Mouse (Mus musculus) intestine, embryonic 14.5 days (tissue): ENCODE data around the gene St8sia1. TPM values are rescaled to one million over a fixed set of nuclear protein-coding genes. Genes with fewer than 3 reads are reported as not detected.
"Not testable (repeated sequence)": the region's sequence is repeated elsewhere in the genome, so short reads cannot be mapped to it uniquely, and the experiment has no call there.

ENCODE experiments used
- ATAC-seq: fragments of 200-750 bp; cut with Nextera tagmentation; replicated peaks from 2 replicates; pipeline ENCODE4 v1.8.0; 2017; ENCODE audit warnings: low read depth, moderate number of reproducible peaks, moderate TSS enrichment, moderate library complexity; ENCODE audit not compliant: low FRiP score, low TSS enrichment
- DNase-seq: peaks from one replicate; pipeline ENCODE4 v3.0.0-alpha.2; 2018; ENCODE audit warnings: low spot score
- H3K27ac ChIP-seq: fragments of 300-500 bp; sonication (generic); 2 replicates; pipeline ENCODE4 v1.5.1; 2014; ENCODE audit warnings: low read depth, mild to moderate bottlenecking, control low read depth
- H3K27me3 ChIP-seq: fragments of 300-500 bp; sonication (generic); replicated peaks from 2 replicates; pipeline ENCODE4 v1.6.1; 2014; ENCODE audit warnings: low read length, control low read depth; ENCODE audit not compliant: control insufficient read depth, insufficient read depth
- H3K36me3 ChIP-seq: fragments of 300-500 bp; sonication (generic); 2 replicates; pipeline ENCODE4 v1.6.1; 2014; ENCODE audit warnings: low read length, control low read depth; ENCODE audit not compliant: control insufficient read depth, insufficient read depth
- H3K4me1 ChIP-seq: fragments of 300-500 bp; sonication (generic); replicated peaks from 2 replicates; pipeline ENCODE4 v1.6.1; 2014; ENCODE audit warnings: low read length, control low read depth, mixed read lengths; ENCODE audit not compliant: control insufficient read depth, insufficient read depth
- H3K4me2 ChIP-seq: fragments of 300-500 bp; sonication (generic); 2 replicates; pipeline ENCODE4 v1.6.1; 2014; ENCODE audit warnings: low read length
- H3K4me3 ChIP-seq: fragments of 300-500 bp; sonication (generic); 2 replicates; pipeline ENCODE4 v1.5.1; 2014; ENCODE audit warnings: low read depth, low read length, control low read depth, mixed read lengths
- H3K9ac ChIP-seq: fragments of 300-500 bp; sonication (generic); 2 replicates; pipeline ENCODE4 v1.6.1; 2014; ENCODE audit warnings: mild to moderate bottlenecking, low read length
- H3K9me3 ChIP-seq: fragments of 300-500 bp; sonication (generic); 2 replicates; pipeline ENCODE4 v1.6.1; 2016; ENCODE audit warnings: low read length, control low read depth; ENCODE audit not compliant: control insufficient read depth
- WGBS: fragments of 180-500 bp; shearing (Covaris S2); extraction: QIAGEN DNeasy Blood & Tissue Kit; methylation state at CpG from one replicate; pipeline ENCODE4 v1.1.7; 2014; 5-methylcytosine and 5-hydroxymethylcytosine counted together
- polyA plus RNA-seq: library from polyadenylated mRNA; unstranded; fragments of >200 nt; fragmentation: Nextera tagmentation; extraction: Ambion mirVana; gene quantifications from 2 replicates; pipeline ENCODE4 v1.2.1, GENCODE M21; 2014

St8sia1 gene
- 1.8 and 2.3 TPM in 2 replicates for polyA plus RNA-seq

DNA sequence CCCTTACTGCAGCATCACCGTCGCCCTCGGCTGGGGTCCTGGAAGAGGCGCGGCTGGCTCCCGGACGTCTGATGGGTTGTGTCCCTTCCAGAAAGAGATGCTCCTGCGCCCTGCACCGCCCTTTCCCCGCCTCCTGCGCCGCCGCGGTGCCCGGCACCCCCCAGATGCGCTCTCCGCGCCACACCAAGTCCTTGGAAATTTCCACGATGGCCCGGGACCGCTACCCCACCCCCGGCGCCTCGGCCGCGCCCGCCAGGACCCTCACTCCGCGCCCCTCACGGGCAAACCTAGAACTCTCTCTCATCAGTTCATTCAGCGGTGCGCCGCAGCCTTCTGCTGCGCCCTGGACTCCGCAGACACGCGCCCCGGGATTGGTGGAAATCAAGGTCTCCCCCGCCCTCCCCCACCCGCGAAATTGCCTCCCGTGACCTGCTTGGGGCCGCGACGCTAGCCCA lies at the start of gene St8sia1:
Gene St8sia1 (minus strand): TSS at position 377 of the 455 bp plus-strand sequence.
- peak within 1 kb of the TSS; percentile 51 for H3K4me3 ChIP-seq
- H3K27ac ChIP-seq = peak within 1 kb of the TSS; percentile 66
- peak within 1 kb of the TSS; percentile 56 for H3K9ac ChIP-seq
- peak; percentile 75 for ATAC-seq
- H3K4me1 ChIP-seq = peaks cover 16% of the 10 kb centered on the region
- no peaks in the 10 kb centered on the region for H3K36me3 ChIP-seq
- peak; percentile 80 for DNase-seq
- 0% methylated on average over 45 of the region's 45 CpGs for WGBS
- peak within 1 kb of the TSS; percentile 69 for H3K4me2 ChIP-seq
- peaks cover 3% of the 10 kb centered on the region; the same call in 1 of the 2 replicates for H3K27me3 ChIP-seq
- no peaks in the 10 kb centered on the region for H3K9me3 ChIP-seq

- WGBS = 92% methylated on average over 15 of the region's 15 CpGs
- Histone ChIP-seq H3K36me3 (peaks cover 33% of the 10 kb centered on the region), H3K4me1 (no peaks in the 10 kb centered on the region), H3K9ac (no peak overlapping the region), H3K27me3 (no peaks in the 10 kb centered on the region), H3K4me3 (no peak overlapping the region), H3K27ac (no peak overlapping the region), H3K9me3 (peaks cover 3% of the 10 kb centered on the region; the same call in 1 of the 2 replicates), H3K4me2 (no peak overlapping the region)
- DNase-seq (no peak), ATAC-seq (no peak)
Observed at GRCm38 (mm10) chr6:143012513-143013215, 48.4 kb upstream of the St8sia1 start.

DNA sequence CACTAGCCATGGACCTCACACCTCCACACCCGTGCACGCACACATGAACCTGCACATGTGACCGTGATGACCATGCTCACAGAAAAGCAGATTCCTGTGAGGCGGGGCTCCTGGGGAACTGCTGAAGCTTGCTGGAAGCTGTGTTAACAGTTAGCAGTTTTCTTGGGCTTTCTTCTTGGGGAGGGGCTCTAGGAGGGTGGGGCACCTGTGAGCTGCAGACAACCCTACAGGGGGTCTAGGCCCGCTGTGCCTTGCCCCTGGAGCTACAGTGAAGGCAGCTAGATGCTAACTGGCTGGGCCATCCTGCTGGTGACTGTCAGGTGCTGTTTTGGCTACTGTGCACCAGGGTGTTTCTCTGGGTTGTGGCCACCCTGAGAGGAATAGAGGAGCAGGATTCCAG lies 44.6 kb upstream of the St8sia1 start:
- H3K4me2 ChIP-seq = no peak overlapping the region
- no peak overlapping the region for H3K9ac ChIP-seq
- 84% methylated on average over 5 of the region's 5 CpGs for WGBS

DNA sequence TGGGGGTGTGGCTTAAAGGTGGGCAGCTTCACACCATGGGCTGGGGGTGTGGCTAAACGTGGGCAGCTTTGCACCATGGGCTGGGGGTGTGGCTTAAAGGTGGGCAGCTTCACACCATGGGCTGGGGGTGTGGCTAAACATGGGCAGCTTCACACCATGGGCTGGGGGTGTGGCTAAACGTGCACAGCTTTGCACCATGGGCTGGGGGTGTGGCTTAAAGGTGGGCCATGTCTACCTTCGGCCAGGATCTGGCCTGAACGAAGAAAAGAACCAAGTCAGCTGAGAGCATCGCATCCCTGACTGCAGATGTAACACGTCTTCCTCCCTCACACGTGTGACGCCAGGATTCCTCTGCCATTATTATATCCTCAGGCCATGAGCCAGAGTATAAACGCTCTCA lies 41.0 kb upstream of the St8sia1 start:
- not testable (repeated sequence) for DNase-seq, H3K36me3 ChIP-seq, ATAC-seq, H3K27ac ChIP-seq, H3K27me3 ChIP-seq, H3K9ac ChIP-seq, H3K4me3 ChIP-seq, H3K4me1 ChIP-seq, H3K9me3 ChIP-seq, H3K4me2 ChIP-seq
- 89% methylated on average over 9 of the region's 9 CpGs for WGBS

More for the DNA sequence above, 44.6 kb upstream of the St8sia1 start:
- ATAC-seq (no peak), DNase-seq (no peak)
- H3K27ac ChIP-seq = no peak overlapping the region
- H3K4me3 ChIP-seq = no peak overlapping the region
- H3K36me3 ChIP-seq = peaks cover 22% of the 10 kb centered on the region
- H3K4me1 ChIP-seq = no peaks in the 10 kb centered on the region
- H3K9me3 ChIP-seq = peaks cover 3% of the 10 kb centered on the region; the same call in 1 of the 2 replicates
- H3K27me3 ChIP-seq = no peaks in the 10 kb centered on the region

DNA sequence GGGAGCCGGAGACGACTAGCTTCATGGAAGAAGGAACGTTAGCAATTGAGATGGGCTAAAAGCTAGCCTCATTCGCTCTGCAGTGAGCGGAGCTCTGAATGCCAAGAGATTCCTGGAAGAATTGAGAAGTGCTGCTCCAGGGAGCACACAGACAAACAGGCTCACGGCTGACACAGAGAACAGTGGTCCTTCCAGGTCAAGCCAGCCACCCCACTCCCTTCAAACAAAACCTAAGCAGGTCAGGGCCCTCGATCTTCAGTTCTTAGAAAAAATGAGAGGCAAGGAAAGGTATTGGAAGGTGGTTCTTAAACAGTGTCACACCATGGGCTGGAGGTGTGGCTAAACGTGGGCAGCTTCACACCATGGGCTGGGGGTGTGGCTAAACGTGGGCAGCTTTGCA lies 40.5 kb upstream of the St8sia1 start:
- H3K4me3 ChIP-seq = no peak overlapping the region
- WGBS = 73% methylated on average over 9 of the region's 9 CpGs
- no peaks in the 10 kb centered on the region for H3K27me3 ChIP-seq
- DNase-seq (no peak), ATAC-seq (no peak)
- no peak overlapping the region for H3K4me2 ChIP-seq
- no peak overlapping the region for H3K27ac ChIP-seq
- no peaks in the 10 kb centered on the region for H3K4me1 ChIP-seq
- H3K36me3 ChIP-seq = no peaks in the 10 kb centered on the region
- peaks cover 3% of the 10 kb centered on the region; the same call in 1 of the 2 replicates for H3K9me3 ChIP-seq
- no peak overlapping the region for H3K9ac ChIP-seq

DNA sequence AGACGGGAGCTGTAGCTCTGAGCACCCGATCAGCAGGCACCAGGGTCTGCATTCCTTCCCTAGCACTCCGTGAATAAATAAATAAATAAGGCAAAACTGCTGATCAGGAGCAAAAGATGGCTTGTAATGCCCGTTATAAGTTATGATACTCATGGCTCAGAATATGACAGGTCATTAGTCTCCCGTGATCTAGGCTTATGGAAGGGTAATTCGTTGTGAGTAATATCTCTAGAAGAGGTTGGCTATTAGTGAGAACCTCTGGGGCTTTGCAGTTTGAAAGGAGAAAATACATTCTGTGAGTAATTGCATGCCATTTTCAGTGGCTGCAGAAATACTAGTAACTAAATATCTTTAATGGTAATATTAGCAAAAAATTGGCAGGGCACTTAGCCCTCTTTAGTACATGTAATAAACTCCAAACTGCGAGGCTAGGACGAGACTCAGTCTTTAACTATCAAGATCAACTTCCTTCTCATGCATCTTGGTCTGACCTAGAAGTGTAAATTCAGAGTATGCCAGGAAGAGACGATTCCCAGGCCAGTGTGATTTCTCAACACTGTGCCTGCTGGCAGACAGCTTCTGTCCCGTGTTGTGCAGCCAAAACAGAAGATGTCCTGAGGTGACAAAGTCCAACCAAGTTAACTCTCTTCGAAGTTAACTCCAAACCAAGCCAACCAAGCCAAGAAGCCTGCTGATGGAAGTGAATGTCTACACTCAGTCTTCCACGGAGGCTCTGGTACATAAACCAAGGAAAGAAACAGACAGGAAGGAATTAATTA lies 34.2 kb upstream of the St8sia1 start:
- no peak for ATAC-seq

DNA sequence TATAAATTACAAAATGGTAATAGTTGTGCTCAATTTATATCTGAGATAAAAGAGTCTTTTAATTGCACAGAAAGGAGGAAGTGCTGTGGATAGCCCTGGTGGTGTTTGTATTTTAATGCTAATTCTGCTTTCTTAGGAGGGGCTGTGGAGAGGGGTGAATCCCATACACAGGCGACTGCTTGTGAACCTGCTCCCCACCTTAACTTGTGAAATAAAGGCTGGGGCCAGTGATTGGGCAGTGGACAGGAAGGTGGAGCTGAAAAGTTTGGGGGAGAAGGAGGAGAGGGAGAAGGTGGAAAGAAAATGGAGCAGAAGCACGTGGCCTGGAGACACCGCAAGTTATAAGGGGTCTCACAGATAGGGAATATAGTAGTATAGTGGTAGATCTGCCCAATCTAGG lies 32.6 kb upstream of the St8sia1 start:
- Histone ChIP-seq H3K4me3 (no peak overlapping the region), H3K9me3 (no peaks in the 10 kb centered on the region), H3K4me2 (no peak overlapping the region), H3K9ac (no peak overlapping the region), H3K36me3 (no peaks in the 10 kb centered on the region), H3K27ac (no peak overlapping the region), H3K4me1 (peaks cover 17% of the 10 kb centered on the region), H3K27me3 (no peaks in the 10 kb centered on the region)
- DNase-seq = no peak
- 79% methylated on average over 3 of the region's 3 CpGs for WGBS
- ATAC-seq = no peak

More for the DNA sequence above, 34.2 kb upstream of the St8sia1 start:
- 39% methylated on average over 12 of the region's 12 CpGs for WGBS
- no peak overlapping the region for H3K4me2 ChIP-seq
- H3K4me3 ChIP-seq = no peak overlapping the region
- DNase-seq = no peak
- no peaks in the 10 kb centered on the region for H3K36me3 ChIP-seq
- 0 out of 2 replicates have a peak overlapping the region, but pooled peaks have one; percentile 33 for H3K27ac ChIP-seq
- H3K9me3 ChIP-seq = no peaks in the 10 kb centered on the region
- H3K9ac ChIP-seq = no peak overlapping the region
- H3K4me1 ChIP-seq = peaks cover 17% of the 10 kb centered on the region
- H3K27me3 ChIP-seq = no peaks in the 10 kb centered on the region

DNA sequence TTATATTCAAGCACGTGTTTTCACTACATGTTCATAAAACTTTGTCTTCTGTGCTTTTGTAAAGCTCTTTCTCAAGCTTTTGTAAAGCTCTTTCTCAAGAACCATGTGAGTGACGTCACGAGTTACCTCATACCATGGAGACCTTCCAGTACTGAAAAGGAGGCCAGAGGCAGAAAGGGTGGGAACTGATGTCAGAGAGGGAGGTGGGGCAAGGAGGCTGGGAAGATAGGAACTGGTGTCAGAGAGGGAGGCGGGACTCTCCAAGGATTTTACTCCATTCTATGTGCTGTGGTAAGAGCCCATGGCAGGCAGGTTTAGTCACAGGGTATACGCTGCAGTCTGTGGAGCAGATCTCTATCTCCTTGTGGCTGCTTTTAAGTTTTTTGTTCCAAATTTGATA lies 31.3 kb upstream of the St8sia1 start:
- H3K27ac ChIP-seq = peak overlapping the region; percentile 40; the same call in 1 of the 2 replicates
- no peak overlapping the region for H3K9ac ChIP-seq
- WGBS = 62% methylated on average over 5 of the region's 5 CpGs
- H3K4me1 ChIP-seq = peaks cover 17% of the 10 kb centered on the region
- H3K4me3 ChIP-seq = no peak overlapping the region
- H3K4me2 ChIP-seq = no peak overlapping the region
- DNase-seq (no peak), ATAC-seq (no peak)
- no peaks in the 10 kb centered on the region for H3K27me3 ChIP-seq
- H3K9me3 ChIP-seq = no peaks in the 10 kb centered on the region
- H3K36me3 ChIP-seq = no peaks in the 10 kb centered on the region
